Mouse (Mus musculus): ENCODE results near the gene Slc7a10. TPM values are rescaled to one million over a fixed set of nuclear protein-coding genes. Genes with fewer than 3 reads are reported as not detected.
A peak's percentile ranks its signal among the peaks of the same experiment; 100 is the strongest.

The Slc7a10 gene
- polyA plus RNA-seq, 1 experiment from 2014 or later = 12.5 TPM

- no peak overlapping the region for H3K9ac ChIP-seq
- no peaks in the 10 kb centered on the region for H3K9me3 ChIP-seq (replicated peaks)
- no peaks in the 10 kb centered on the region for H3K27me3 ChIP-seq
- no peak overlapping the region for H3K4me3 ChIP-seq (replicated peaks)
- H3K4me2 ChIP-seq (replicated peaks) = no peak overlapping the region
- peaks cover 18% of the 10 kb centered on the region for H3K4me1 ChIP-seq
- no peaks in the 10 kb centered on the region for H3K36me3 ChIP-seq
- no peak overlapping the region for H3K27ac ChIP-seq (replicated peaks)
- ATAC-seq (ENCODE audit: insufficient number of reproducible peaks, low FRiP score, low TSS enrichment, low read depth) = no peak
- 74% methylated on average over 12 of the region's 12 CpGs for WGBS
These were observed 31.7 kb upstream of the Slc7a10 start for GRCm38 (mm10) chr7:35154449-35154848.

GRCm38 (mm10) chr7:35156561-35157477 is 29.4 kb upstream of the Slc7a10 start:
- H3K4me1 ChIP-seq = peaks cover 7% of the 10 kb centered on the region
- no peaks in the 10 kb centered on the region for H3K27me3 ChIP-seq
- H3K9ac ChIP-seq = no peak overlapping the region
- H3K4me2 ChIP-seq (replicated peaks) = no peak overlapping the region
- H3K27ac ChIP-seq (replicated peaks) = no peak overlapping the region
- no peak for ATAC-seq (ENCODE audit: insufficient number of reproducible peaks, low FRiP score, low TSS enrichment, low read depth)
- no peaks in the 10 kb centered on the region for H3K36me3 ChIP-seq
- no peaks in the 10 kb centered on the region for H3K9me3 ChIP-seq (replicated peaks)
- no peak overlapping the region for H3K4me3 ChIP-seq (replicated peaks)
- 67% methylated on average over 16 of the region's 16 CpGs for WGBS

GRCm38 (mm10) chr7:35157512-35157911 is 28.7 kb upstream of the Slc7a10 start:
- 0 out of 2 replicates have a peak, but pooled peaks cover under 1% of the 10 kb centered on the region for H3K4me1 ChIP-seq
- H3K27me3 ChIP-seq = no peaks in the 10 kb centered on the region
- H3K27ac ChIP-seq (replicated peaks) = no peak overlapping the region
- no peak overlapping the region for H3K4me3 ChIP-seq (replicated peaks)
- no peak overlapping the region for H3K4me2 ChIP-seq (replicated peaks)
- WGBS = 76% methylated on average over 3 of the region's 3 CpGs
- no peaks in the 10 kb centered on the region for H3K36me3 ChIP-seq
- ATAC-seq (ENCODE audit: insufficient number of reproducible peaks, low FRiP score, low TSS enrichment, low read depth) = no peak
- H3K9me3 ChIP-seq (replicated peaks) = no peaks in the 10 kb centered on the region
- no peak overlapping the region for H3K9ac ChIP-seq

GRCm38 (mm10) chr7:35162443-35162842 is 23.7 kb upstream of the Slc7a10 start:
- no peaks in the 10 kb centered on the region for H3K27me3 ChIP-seq
- no peak overlapping the region for H3K27ac ChIP-seq (replicated peaks)
- H3K4me3 ChIP-seq (replicated peaks) = no peak overlapping the region
- H3K36me3 ChIP-seq = no peaks in the 10 kb centered on the region
- no peak for ATAC-seq (ENCODE audit: insufficient number of reproducible peaks, low FRiP score, low TSS enrichment, low read depth)
- no peak overlapping the region for H3K4me2 ChIP-seq (replicated peaks)
- H3K9ac ChIP-seq = no peak overlapping the region
- H3K4me1 ChIP-seq = no peaks in the 10 kb centered on the region
- H3K9me3 ChIP-seq (replicated peaks) = no peaks in the 10 kb centered on the region
- 75% methylated on average over 6 of the region's 6 CpGs for WGBS

GRCm38 (mm10) chr7:35163600-35163999 is 22.6 kb upstream of the Slc7a10 start:
- Histone ChIP-seq H3K27me3 (no peaks in the 10 kb centered on the region), H3K27ac (replicated peaks) (no peak overlapping the region), H3K4me3 (replicated peaks) (no peak overlapping the region), H3K4me1 (no peaks in the 10 kb centered on the region), H3K9ac (no peak overlapping the region), H3K4me2 (replicated peaks) (no peak overlapping the region), H3K36me3 (no peaks in the 10 kb centered on the region), H3K9me3 (replicated peaks) (no peaks in the 10 kb centered on the region)
- ATAC-seq (ENCODE audit: insufficient number of reproducible peaks, low FRiP score, low TSS enrichment, low read depth) = no peak
- WGBS = 72% methylated on average over 7 of the region's 7 CpGs

GRCm38 (mm10) chr7:35164131-35164530 is 22.1 kb upstream of the Slc7a10 start:
- no peak overlapping the region for H3K4me3 ChIP-seq (replicated peaks)
- no peak overlapping the region for H3K9ac ChIP-seq
- H3K27me3 ChIP-seq = no peaks in the 10 kb centered on the region
- H3K9me3 ChIP-seq (replicated peaks) = no peaks in the 10 kb centered on the region
- H3K4me1 ChIP-seq = no peaks in the 10 kb centered on the region
- H3K36me3 ChIP-seq = no peaks in the 10 kb centered on the region
- ATAC-seq (ENCODE audit: insufficient number of reproducible peaks, low FRiP score, low TSS enrichment, low read depth) = no peak
- 64% methylated on average over 6 of the region's 6 CpGs for WGBS
- no peak overlapping the region for H3K27ac ChIP-seq (replicated peaks)
- H3K4me2 ChIP-seq (replicated peaks) = no peak overlapping the region

- Histone ChIP-seq H3K27ac (replicated peaks) (no peak overlapping the region), H3K27me3 (no peaks in the 10 kb centered on the region), H3K9ac (no peak overlapping the region), H3K4me2 (replicated peaks) (no peak overlapping the region), H3K36me3 (no peaks in the 10 kb centered on the region), H3K4me3 (replicated peaks) (no peak overlapping the region), H3K9me3 (replicated peaks) (no peaks in the 10 kb centered on the region), H3K4me1 (no peaks in the 10 kb centered on the region; the same call in 1 of the 2 replicates)
- no peak for ATAC-seq (ENCODE audit: insufficient number of reproducible peaks, low FRiP score, low TSS enrichment, low read depth)
- 83% methylated on average over 5 of the region's 5 CpGs for WGBS
These were observed 19.2 kb upstream of the Slc7a10 start for GRCm38 (mm10) chr7:35166988-35167387.

GRCm38 (mm10) chr7:35167925-35168324 is 18.3 kb upstream of the Slc7a10 start:
- H3K9me3 ChIP-seq (replicated peaks) = no peaks in the 10 kb centered on the region
- peaks cover 5% of the 10 kb centered on the region; the same call in 1 of the 2 replicates for H3K27me3 ChIP-seq
- H3K27ac ChIP-seq (replicated peaks) = no peak overlapping the region
- H3K9ac ChIP-seq = no peak overlapping the region
- H3K4me2 ChIP-seq (replicated peaks) = no peak overlapping the region
- H3K4me1 ChIP-seq = no peaks in the 10 kb centered on the region; the same call in 1 of the 2 replicates
- H3K4me3 ChIP-seq (replicated peaks) = no peak overlapping the region
- H3K36me3 ChIP-seq = no peaks in the 10 kb centered on the region
- no peak for ATAC-seq (ENCODE audit: insufficient number of reproducible peaks, low FRiP score, low TSS enrichment, low read depth)
- WGBS = 54% methylated on average over 2 of the region's 2 CpGs

- no peaks in the 10 kb centered on the region for H3K36me3 ChIP-seq
- H3K9me3 ChIP-seq (replicated peaks) = no peaks in the 10 kb centered on the region
- WGBS = 14% methylated on average over 6 of the region's 6 CpGs
- no peak overlapping the region for H3K9ac ChIP-seq
- no peak overlapping the region for H3K4me3 ChIP-seq (replicated peaks)
- no peaks in the 10 kb centered on the region; the same call in 1 of the 2 replicates for H3K4me1 ChIP-seq
- peaks cover 11% of the 10 kb centered on the region; the same call in 1 of the 2 replicates for H3K27me3 ChIP-seq
- ATAC-seq (ENCODE audit: insufficient number of reproducible peaks, low FRiP score, low TSS enrichment, low read depth) = no peak
- no peak overlapping the region for H3K4me2 ChIP-seq (replicated peaks)
- no peak overlapping the region for H3K27ac ChIP-seq (replicated peaks)
These were observed 16.8 kb upstream of the Slc7a10 start for GRCm38 (mm10) chr7:35169341-35169740.

GRCm38 (mm10) chr7:35171867-35172382 is 14.3 kb upstream of the Slc7a10 start:
- Histone ChIP-seq H3K27me3 (peaks cover 11% of the 10 kb centered on the region; the same call in 1 of the 2 replicates), H3K4me1 (peaks cover 4% of the 10 kb centered on the region; the same call in 1 of the 2 replicates), H3K4me3 (replicated peaks) (no peak overlapping the region), H3K36me3 (no peaks in the 10 kb centered on the region), H3K4me2 (replicated peaks) (0 out of 2 replicates have a peak overlapping the region, but pooled peaks have one; percentile 24), H3K9ac (no peak overlapping the region), H3K27ac (replicated peaks) (no peak overlapping the region), H3K9me3 (replicated peaks) (no peaks in the 10 kb centered on the region)
- WGBS = 3% methylated on average over 16 of the region's 16 CpGs
- peak; percentile 55; the same call in 1 of the 2 replicates for ATAC-seq (ENCODE audit: insufficient number of reproducible peaks, low FRiP score, low TSS enrichment, low read depth)

GRCm38 (mm10) chr7:35172519-35172918 is 13.7 kb upstream of the Slc7a10 start:
- 73% methylated on average over 4 of the region's 4 CpGs for WGBS
- no peak overlapping the region for H3K4me2 ChIP-seq (replicated peaks)
- no peak overlapping the region for H3K27ac ChIP-seq (replicated peaks)

More at GRCm38 (mm10) chr7:35172519-35172918, 13.7 kb upstream of the Slc7a10 start:
- Histone ChIP-seq H3K4me1 (peaks cover 5% of the 10 kb centered on the region; the same call in 1 of the 2 replicates), H3K27me3 (peaks cover 11% of the 10 kb centered on the region; the same call in 1 of the 2 replicates), H3K4me3 (replicated peaks) (no peak overlapping the region), H3K36me3 (no peaks in the 10 kb centered on the region), H3K9me3 (replicated peaks) (no peaks in the 10 kb centered on the region), H3K9ac (no peak overlapping the region)
- no peak for ATAC-seq (ENCODE audit: insufficient number of reproducible peaks, low FRiP score, low TSS enrichment, low read depth)
